Mouse (Mus musculus) activated CD4-positive, CD25-positive, alpha-beta regulatory T cell, adult 4 months (primary cell): ENCODE measurements around the gene Reg3g. TPM values are rescaled to one million over a fixed set of nuclear protein-coding genes. Genes with fewer than 3 reads are reported as not detected.
"Not testable (repeated sequence)": the region's sequence is repeated elsewhere in the genome, so short reads cannot be mapped to it uniquely, and the experiment has no call there.

Experiments used
- ATAC-seq: one replicate; pipeline ENCODE4 v1.8.0; 2017
- polyA plus RNA-seq, 2 experiments: library from polyadenylated mRNA; unstranded; fragments of 100-300 nt; shearing (Covaris generic); gene quantifications; one replicate each; pipeline ENCODE4 v1.2.1; 2017

The Reg3g gene
- polyA plus RNA-seq, result not detected

DNA sequence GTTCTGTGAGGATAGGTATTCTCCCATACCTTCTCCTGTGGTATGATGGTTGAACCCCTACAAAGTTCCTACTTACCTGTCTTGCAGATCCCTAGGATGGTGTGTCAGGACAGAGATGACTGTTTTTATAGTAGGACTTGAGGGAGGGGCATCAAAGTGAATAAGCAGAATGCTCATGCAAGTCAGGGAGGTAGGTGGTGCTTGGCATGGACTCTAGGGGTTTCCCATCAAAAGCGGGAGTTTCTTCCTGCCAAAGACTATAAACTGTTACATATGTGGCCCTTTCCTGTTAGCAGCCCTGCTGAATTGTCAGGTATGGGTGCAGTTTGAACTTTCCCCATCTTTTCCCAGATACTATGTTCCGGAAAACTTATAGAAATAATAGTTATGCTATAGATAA lies at the start of gene Reg3g:
Gene Reg3g, minus strand, starts transcription at position 101 of the 400 bp plus-strand sequence.
- no peak for ATAC-seq

DNA sequence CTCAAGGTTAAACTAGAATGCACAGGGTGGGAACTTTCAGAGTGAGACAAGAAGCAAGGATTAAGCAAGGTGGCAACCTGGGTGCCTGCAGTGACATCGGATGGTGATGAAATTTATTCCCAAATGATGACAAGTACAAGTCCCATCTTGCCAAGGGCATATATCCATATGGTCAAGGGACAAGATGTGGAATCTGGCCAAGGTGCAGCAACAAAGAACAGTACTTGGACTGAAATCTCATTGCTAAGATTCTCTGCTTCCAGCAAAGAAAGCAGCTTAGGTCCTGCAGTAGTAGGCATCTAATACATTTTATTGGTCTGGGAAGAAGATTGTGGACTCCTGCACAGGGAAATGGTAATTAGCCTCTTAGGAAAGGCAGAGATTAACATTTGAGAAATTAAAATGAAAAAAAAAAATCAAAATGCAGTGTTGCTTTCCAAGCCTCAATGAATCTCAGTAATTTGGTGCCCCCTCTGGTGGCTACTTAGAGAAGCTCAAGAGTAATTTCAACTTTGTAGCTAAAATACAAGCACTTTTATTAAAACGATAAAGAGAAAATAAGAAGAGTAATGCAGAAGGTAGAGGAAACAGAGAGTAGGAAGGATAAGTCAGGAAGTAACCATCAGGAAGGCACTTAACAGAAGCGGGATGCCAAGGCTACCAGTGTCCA lies 47.2 kb upstream of the Reg3g start:
- ATAC-seq, result no peak

DNA sequence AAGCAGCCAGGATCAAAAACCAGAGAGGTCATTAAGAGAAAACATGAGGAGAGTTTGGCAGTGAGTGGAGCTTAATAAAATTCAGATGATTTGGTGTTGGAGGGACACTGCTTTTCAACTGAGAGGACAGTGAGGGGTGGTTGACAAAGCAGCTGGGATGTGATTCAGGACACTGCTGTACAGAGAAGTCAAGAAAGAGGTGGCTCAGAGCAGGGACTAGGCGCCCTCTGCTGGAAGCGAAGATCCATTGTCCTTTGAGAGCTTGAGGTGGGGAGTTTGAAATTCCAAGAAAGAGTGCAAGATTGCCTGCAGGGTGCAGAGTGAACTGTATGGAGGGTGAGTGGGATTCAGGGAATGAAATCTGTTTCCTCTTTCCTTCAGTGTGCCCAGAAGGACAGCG lies 44.2 kb upstream of the Reg3g start:
- no peak for ATAC-seq

DNA sequence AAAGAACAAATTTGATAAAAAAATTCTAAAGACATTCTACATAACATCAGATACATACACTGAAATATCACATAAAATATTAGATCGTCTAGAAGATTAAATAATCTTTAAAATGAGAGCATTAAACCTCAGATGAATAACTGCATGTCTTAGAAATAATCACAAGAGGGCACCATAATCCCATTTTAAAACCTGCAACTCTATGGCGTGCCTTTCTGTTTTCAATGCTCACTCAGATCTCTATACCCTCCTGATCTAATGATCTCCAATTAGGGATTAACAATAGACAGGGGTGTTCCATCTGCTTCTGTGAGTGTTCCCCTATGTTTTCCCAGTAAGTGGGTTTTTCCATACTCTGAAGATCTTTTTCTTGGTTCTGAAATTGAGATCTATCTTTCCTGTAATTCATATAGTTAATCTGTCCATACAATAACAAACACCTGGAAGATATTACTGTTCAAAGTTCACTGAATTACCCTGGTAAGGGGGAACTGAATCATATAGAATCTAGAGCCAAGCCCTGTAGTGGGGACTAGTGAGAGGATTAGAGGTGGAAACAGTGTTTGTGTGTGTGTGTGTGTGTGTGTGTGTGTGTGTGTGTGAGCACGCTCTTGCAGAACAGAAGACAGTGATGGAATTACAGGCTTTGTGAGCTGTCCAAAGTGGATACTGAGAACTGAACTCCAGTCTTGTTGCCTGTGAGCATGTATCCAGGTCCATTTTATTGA lies 41.7 kb upstream of the Reg3g start:
- ATAC-seq, result no peak

DNA sequence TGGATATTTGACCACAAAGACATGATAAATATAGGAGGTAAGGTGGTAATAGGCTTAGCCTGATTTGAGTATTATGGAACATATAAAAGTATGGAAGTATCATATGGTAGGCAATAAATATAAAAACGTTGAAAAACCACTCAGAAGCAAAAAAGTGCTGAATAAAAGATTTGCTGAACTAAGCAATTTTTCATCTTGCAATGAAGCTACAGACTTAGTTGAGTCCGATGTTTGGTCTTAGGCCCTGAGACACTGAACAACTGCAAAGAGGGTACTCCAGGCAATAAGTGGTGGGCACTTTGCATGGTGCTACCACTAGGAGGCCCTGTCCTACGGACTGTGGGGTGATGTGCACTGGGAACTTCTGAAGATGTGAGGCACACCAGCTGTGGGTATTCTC lies 37.1 kb upstream of the Reg3g start:
- ATAC-seq, result no peak

DNA sequence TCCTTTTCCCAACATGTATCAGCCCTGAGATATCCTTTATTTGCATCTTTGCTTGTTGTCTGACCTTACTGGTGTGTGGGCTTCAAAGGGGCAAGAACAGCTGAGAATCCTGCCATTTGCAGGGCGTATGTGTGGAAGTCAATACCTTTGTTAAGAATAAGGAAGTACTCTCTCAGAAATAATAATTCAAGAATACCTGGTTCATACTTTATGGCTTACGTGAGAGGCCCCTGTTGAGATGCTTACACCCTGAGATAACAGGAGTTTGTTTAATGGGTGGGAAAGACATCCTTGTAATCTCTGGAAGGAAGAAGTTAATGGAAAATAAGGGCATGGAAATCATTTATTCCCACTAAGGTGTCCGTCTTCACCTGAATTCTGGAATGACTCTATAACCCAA lies 26.0 kb upstream of the Reg3g start:
- no peak for ATAC-seq

DNA sequence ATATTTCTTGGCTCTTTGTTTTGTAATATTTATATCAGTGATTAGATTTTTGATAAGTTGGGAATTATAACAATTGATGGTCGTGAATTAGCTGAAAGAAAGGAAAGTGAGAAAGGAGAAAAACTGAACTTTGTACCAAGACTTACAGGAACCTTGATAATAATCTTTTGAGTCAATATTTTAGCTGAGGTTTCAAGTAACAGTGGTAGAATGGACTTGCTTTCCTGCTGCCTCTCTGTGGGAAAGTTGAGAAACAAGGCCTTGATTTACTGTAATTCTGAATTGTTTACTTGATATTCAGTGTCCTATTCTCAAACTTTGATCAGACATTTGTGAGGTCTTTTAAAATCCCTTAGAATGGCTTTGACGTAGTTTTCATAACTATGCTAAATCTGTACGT lies 615 bp upstream of the Reg3g start:
- ATAC-seq, result no peak

DNA sequence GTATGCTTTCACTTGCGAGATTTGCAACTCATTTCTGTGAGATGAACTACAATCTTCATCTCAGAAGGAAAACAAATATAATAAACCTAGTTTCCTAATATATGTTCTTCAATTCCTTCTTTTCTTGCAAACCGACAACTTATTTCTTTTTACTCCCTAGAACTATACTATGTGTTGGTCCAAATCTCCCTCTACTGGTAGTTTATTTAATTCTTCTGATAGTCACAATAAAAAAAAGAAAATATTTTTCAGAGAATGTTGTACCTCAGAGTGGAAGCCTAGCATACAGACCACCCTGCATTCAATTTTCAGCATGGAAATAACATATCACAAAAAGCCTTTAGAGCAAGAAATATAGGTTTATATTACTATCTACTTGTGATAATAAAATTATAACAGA lies 5.4 kb downstream of the Reg3g start:
- no peak for ATAC-seq

DNA sequence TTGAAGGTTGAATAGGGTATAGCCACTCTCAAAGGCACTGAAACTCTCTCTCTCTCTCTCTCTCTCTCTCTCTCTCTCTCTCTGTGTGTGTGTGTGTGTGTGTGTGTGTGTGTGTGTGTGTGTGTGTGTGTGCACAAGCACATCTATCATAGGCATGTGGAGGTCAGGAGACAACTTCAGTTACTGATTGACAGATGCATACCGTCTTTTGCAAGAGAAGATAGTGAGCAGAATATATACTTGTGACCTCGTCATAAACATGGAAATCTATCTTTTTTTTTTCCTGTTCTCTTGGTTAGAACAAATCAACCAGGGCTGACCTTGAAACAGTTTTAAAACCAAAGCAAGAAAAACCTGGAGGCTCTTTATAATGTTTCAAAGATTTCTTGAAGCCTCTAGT lies 6.3 kb downstream of the Reg3g start:
- no peak for ATAC-seq

DNA sequence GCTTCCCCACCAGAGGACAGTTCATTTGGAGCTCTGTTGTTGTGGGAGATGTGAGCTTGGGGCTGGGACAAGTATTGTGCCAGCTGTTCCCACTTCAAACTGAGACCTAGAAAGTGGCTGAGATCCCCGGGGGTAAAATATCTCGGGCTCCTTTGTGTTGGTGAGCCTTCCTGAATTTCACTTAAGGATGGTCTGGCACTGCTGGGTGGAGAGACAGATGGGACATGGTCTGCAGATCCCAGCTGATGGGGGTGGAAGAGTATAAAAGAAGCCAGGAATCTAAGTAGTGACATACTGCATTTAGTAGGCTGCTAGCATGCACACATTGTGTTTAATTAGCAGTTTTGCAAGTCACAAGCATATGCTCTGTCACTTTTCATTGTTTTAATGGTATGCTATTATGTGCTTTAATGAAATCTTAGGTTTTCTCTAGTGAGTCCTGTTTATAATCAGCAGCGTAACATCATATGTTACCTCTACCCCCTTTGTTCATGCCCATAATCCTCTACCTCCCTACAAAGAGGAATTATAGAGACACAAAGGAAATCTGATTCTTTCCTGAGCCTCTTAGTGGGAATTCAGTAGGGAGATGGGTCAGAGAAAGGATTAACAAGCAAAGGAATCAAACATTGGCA lies 8.4 kb downstream of the Reg3g start:
- ATAC-seq, result no peak

DNA sequence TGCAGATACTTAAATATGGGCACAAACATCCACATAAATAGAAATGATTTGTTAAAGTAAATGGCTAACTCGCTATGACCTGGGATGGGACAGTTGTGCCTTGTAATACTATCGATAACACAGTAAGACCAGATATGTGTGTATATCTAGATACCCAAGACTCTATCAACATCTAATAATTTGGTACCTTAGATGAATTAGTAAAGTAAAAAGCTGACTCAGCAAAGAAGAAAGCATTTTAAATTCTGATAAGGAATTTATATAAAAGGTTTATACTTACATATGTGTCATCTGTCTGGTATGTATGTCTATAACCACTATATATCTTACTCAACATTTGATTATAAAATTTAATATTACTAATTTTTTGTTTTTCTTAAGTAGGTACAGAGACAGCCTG lies 15.9 kb downstream of the Reg3g start:
- no peak for ATAC-seq

DNA sequence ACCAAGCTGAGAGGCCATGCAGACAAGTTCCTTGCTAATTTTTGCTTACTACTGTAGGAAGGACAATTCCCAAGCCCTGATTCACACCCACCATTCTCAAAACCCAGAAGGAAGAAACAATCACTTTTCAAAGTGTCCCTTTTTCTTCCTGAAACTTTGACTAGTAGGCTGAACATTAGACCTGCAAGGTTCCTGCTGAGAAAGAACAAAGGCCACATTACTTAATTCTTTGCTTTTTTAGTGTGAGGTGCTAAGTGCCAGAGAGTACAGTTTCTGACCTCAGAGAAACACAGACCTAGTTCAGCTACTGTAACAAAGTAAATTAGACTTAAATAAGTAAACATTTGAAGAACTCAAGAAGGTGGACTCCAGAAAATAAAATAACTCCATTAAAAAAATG lies 20.3 kb downstream of the Reg3g start:
- ATAC-seq, result no peak

DNA sequence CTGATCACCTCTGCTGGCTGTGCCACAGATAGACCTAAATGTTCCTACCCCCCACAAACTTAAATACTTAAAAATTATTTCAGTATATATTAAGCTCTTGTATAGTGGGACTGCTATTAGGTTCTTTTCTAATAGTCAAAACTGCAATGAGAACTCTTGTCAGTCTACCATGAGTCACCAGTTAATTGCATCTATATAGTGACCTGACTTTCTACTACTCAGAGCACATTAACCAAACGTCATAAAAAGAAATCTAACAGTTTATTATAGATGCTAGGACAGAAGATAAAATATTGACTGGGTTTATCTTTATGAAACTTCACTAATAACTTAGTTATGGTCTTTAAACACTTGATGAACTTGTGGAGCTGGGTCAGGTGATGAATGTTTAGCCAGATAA lies 21.5 kb downstream of the Reg3g start:
- ATAC-seq, result no peak

DNA sequence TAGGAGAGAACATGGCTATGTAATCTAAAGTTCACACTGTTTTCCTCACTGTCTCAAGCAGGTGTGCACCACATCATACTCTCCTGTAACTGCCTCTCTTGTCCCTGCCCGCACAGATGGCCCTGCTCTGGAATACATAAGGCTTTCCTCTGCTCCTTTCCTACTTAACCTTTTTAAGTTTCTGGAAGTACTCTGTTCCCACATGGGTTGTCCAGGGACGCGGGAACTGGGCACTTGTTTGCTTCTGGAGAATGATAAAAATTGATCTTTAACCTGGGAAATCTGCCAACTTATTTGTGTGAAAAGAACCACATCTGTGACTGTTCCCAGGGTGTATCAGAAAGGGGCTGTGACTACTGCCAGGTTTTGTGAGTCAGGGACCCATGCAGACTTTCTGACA lies 43.2 kb downstream of the Reg3g start:
- ATAC-seq, result no peak

DNA sequence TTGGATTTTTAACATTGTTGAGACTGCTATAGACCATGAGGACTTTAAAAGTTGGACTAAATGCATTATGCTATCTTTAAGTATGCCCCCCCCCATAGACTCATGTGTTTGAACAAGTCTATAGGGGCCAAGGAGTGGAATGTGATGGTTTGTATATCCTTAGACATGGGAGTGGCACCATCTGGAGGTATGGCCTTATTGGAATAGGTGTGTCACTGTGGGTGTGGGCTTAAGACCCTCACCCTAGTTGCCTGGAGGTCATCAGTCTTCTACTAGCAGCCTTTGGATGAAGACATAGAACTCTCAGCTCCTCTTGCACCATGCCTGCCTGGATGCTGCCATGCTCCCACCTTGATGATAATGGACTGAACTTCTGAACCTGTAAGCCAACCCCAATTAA lies 46.3 kb downstream of the Reg3g start, which contains the start of gene Reg1:
Gene Reg1, plus strand, starts transcription at position 301 of the 400 bp plus-strand sequence.
- ATAC-seq, result not testable (repeated sequence)

Other genes starting within 250 kb of the Reg3g start
- not detected for gene Reg3b, start 98.2 kb downstream of the Reg3g start, polyA plus RNA-seq
- gene Reg3d, start 90.0 kb downstream of the Reg3g start, polyA plus RNA-seq, result not detected
- not detected for gene Reg3a, start 88.2 kb downstream of the Reg3g start, polyA plus RNA-seq
- not detected for gene Reg2, start 73.2 kb downstream of the Reg3g start, polyA plus RNA-seq
- under 1 TPM in 1 of 2 experiments, not detected in 1; 0.45 TPM for gene Reg1, start 46.2 kb downstream of the Reg3g start, polyA plus RNA-seq